Mouse (Mus musculus): ENCODE measurements at regions not wholly inside any gene's neighbourhood (a gene's known extent, or its start where the extent isn't known, plus 50 kb on each side); places are given as distances from the start of the nearest gene placed in this dataset.

- TF ChIP-seq CTCF (conservative IDR thresholded peaks at IDR 0.05; ENCODE audit: insufficient read depth, insufficient read length, low read depth, low read length) = no peak
- TF ChIP-seq POLR2A (IDR thresholded peaks at IDR 0.05; ENCODE audit: low read depth, low read length) = no peak
These were observed 74.3 kb upstream of the Pbx1 start for GRCm38 (mm10) chr1:168506326-168506725.

Measured in kidney, adult 2 months (tissue).